Mouse (Mus musculus) embryonic facial prominence, embryonic 15.5 days (tissue): Measurements from ENCODE around the gene H2-Ke6. TPM values are rescaled to one million over a fixed set of nuclear protein-coding genes. Genes with fewer than 3 reads are reported as not detected.
A peak's percentile ranks its signal among the peaks of the same experiment; 100 is the strongest.

Experiments used
- ATAC-seq: fragments of 200-750 bp; cut with Nextera tagmentation; 2 replicates; pipeline ENCODE4 v1.8.0; 2017; ENCODE audit warnings: low read depth, moderate TSS enrichment; ENCODE audit not compliant: insufficient number of reproducible peaks, low FRiP score, low TSS enrichment
- H3K27ac ChIP-seq: fragments of 300-500 bp; sonication (generic); replicated peaks from 2 replicates; pipeline ENCODE4 v1.5.1; 2015; ENCODE audit warnings: mild to moderate bottlenecking, inconsistent platforms
- H3K27me3 ChIP-seq: fragments of 300-500 bp; sonication (generic); 2 replicates; pipeline ENCODE4 v1.6.1; 2015; ENCODE audit warnings: inconsistent platforms
- H3K36me3 ChIP-seq: fragments of 300-500 bp; sonication (generic); 2 replicates; pipeline ENCODE4 v1.6.1; 2015; ENCODE audit warnings: mild to moderate bottlenecking, inconsistent platforms
- H3K4me1 ChIP-seq: fragments of 300-500 bp; sonication (generic); 2 replicates; pipeline ENCODE4 v1.6.1; 2015; ENCODE audit warnings: inconsistent platforms
- H3K4me2 ChIP-seq: fragments of 300-500 bp; sonication (generic); replicated peaks from 2 replicates; pipeline ENCODE4 v1.6.1; 2015; ENCODE audit warnings: mild to moderate bottlenecking, inconsistent platforms
- H3K4me3 ChIP-seq: fragments of 300-500 bp; sonication (generic); replicated peaks from 2 replicates; pipeline ENCODE4 v1.5.1; 2015; ENCODE audit warnings: mild to moderate bottlenecking, inconsistent platforms
- H3K9ac ChIP-seq: fragments of 300-500 bp; sonication (generic); 2 replicates; pipeline ENCODE4 v1.6.1; 2015; ENCODE audit warnings: inconsistent platforms
- H3K9me3 ChIP-seq: fragments of 300-500 bp; sonication (generic); replicated peaks from 2 replicates; pipeline ENCODE4 v1.6.1; 2016; ENCODE audit warnings: inconsistent platforms
- WGBS: fragments of 180-500 bp; shearing (Covaris S2); methylation state at CpG from one replicate; pipeline ENCODE4 v1.1.7; 2015; 5-methylcytosine and 5-hydroxymethylcytosine counted together
- polyA plus RNA-seq: library from polyadenylated mRNA; unstranded; fragments of >200 nt; fragmentation: Nextera tagmentation; extraction: Ambion mirVana; gene quantifications from 2 replicates; pipeline ENCODE4 v1.2.1, GENCODE M21; 2015

The H2-Ke6 gene
- polyA plus RNA-seq: 54.1 and 57.4 TPM in 2 replicates

GRCm38 (mm10) chr17:34027656-34028223, at the start of gene H2-Ke6:
H2-Ke6 (minus strand) TSS chr17:34028060.
- peak within 1 kb of the TSS; percentile 98 for H3K4me2 ChIP-seq
- peak; percentile 80 for ATAC-seq
- H3K27ac ChIP-seq: peak within 1 kb of the TSS; percentile 79
- H3K4me1 ChIP-seq: peaks cover 67% of the 10 kb centered on the region
- peak within 1 kb of the TSS; percentile 64 for H3K4me3 ChIP-seq
- H3K27me3 ChIP-seq: no peaks in the 10 kb centered on the region
- peaks cover 25% of the 10 kb centered on the region for H3K36me3 ChIP-seq
- no peaks in the 10 kb centered on the region for H3K9me3 ChIP-seq
- under 1% methylated on average over 49 of the region's 49 CpGs for WGBS
- peak within 1 kb of the TSS; percentile 47 for H3K9ac ChIP-seq

- 1% methylated on average over 9 of the region's 9 CpGs for WGBS
Measured at GRCm38 (mm10) chr17:34077549-34077948, 49.7 kb upstream of the H2-Ke6 start.

GRCm38 (mm10) chr17:34075271-34075670, 47.4 kb upstream of the H2-Ke6 start:
- no peak for ATAC-seq
- no peak overlapping the region for H3K4me3 ChIP-seq
- no peak overlapping the region for H3K27ac ChIP-seq
- H3K27me3 ChIP-seq: peaks cover 19% of the 10 kb centered on the region
- H3K9me3 ChIP-seq: no peaks in the 10 kb centered on the region
- no peaks in the 10 kb centered on the region for H3K4me1 ChIP-seq
- no peaks in the 10 kb centered on the region for H3K36me3 ChIP-seq
- no peak overlapping the region for H3K9ac ChIP-seq
- H3K4me2 ChIP-seq: no peak overlapping the region
- WGBS: 36% methylated on average over 7 of the region's 7 CpGs

More at GRCm38 (mm10) chr17:34077549-34077948, 49.7 kb upstream of the H2-Ke6 start:
- Histone ChIP-seq H3K9ac (no peak overlapping the region), H3K27ac (no peak overlapping the region), H3K4me1 (no peaks in the 10 kb centered on the region), H3K9me3 (no peaks in the 10 kb centered on the region), H3K36me3 (no peaks in the 10 kb centered on the region), H3K4me2 (no peak overlapping the region), H3K27me3 (peaks cover 19% of the 10 kb centered on the region), H3K4me3 (no peak overlapping the region)
- no peak for ATAC-seq

GRCm38 (mm10) chr17:34072091-34072490, 44.2 kb upstream of the H2-Ke6 start:
- H3K27ac ChIP-seq: no peak overlapping the region
- H3K9me3 ChIP-seq: no peaks in the 10 kb centered on the region
- no peak overlapping the region for H3K9ac ChIP-seq
- no peaks in the 10 kb centered on the region for H3K4me1 ChIP-seq
- H3K4me3 ChIP-seq: no peak overlapping the region
- H3K4me2 ChIP-seq: no peak overlapping the region
- H3K27me3 ChIP-seq: peaks cover 14% of the 10 kb centered on the region
- ATAC-seq: no peak
- no peaks in the 10 kb centered on the region for H3K36me3 ChIP-seq
- WGBS: 60% methylated on average over 5 of the region's 5 CpGs

GRCm38 (mm10) chr17:34068864-34069263, 41.0 kb upstream of the H2-Ke6 start:
- Histone ChIP-seq H3K9ac (no peak overlapping the region), H3K27ac (no peak overlapping the region), H3K4me1 (no peaks in the 10 kb centered on the region), H3K4me3 (no peak overlapping the region), H3K27me3 (no peaks in the 10 kb centered on the region), H3K4me2 (no peak overlapping the region), H3K36me3 (no peaks in the 10 kb centered on the region), H3K9me3 (no peaks in the 10 kb centered on the region)
- WGBS: 50% methylated on average over 3 of the region's 3 CpGs
- peak; percentile 53; the same call in 1 of the 2 replicates for ATAC-seq

GRCm38 (mm10) chr17:34057224-34057623, 29.4 kb upstream of the H2-Ke6 start:
- no peak overlapping the region for H3K4me3 ChIP-seq
- no peaks in the 10 kb centered on the region for H3K4me1 ChIP-seq
- no peaks in the 10 kb centered on the region for H3K27me3 ChIP-seq
- no peak for ATAC-seq
- no peak overlapping the region for H3K4me2 ChIP-seq
- WGBS: 78% methylated on average over 7 of the region's 7 CpGs
- H3K27ac ChIP-seq: no peak overlapping the region
- H3K9ac ChIP-seq: no peak overlapping the region
- no peaks in the 10 kb centered on the region for H3K9me3 ChIP-seq
- no peaks in the 10 kb centered on the region for H3K36me3 ChIP-seq

- no peak overlapping the region for H3K4me2 ChIP-seq
- 91% methylated on average over 5 of the region's 5 CpGs for WGBS
- no peaks in the 10 kb centered on the region for H3K36me3 ChIP-seq
- no peaks in the 10 kb centered on the region for H3K4me1 ChIP-seq
- ATAC-seq: no peak
- no peak overlapping the region for H3K9ac ChIP-seq
- H3K4me3 ChIP-seq: no peak overlapping the region
- H3K27ac ChIP-seq: no peak overlapping the region
- 0 out of 2 replicates have a peak, but pooled peaks cover under 1% of the 10 kb centered on the region for H3K27me3 ChIP-seq
- H3K9me3 ChIP-seq: no peaks in the 10 kb centered on the region
Measured at GRCm38 (mm10) chr17:34047404-34048050, 19.7 kb upstream of the H2-Ke6 start.

- Histone ChIP-seq H3K4me1 (0 out of 2 replicates have a peak, but pooled peaks cover 5% of the 10 kb centered on the region), H3K9ac (no peak overlapping the region), H3K4me2 (no peak overlapping the region), H3K4me3 (no peak overlapping the region), H3K27ac (no peak overlapping the region), H3K9me3 (no peaks in the 10 kb centered on the region), H3K36me3 (no peaks in the 10 kb centered on the region), H3K27me3 (peaks cover 13% of the 10 kb centered on the region; the same call in 1 of the 2 replicates)
- 77% methylated on average over 14 of the region's 14 CpGs for WGBS
- no peak for ATAC-seq
Measured at GRCm38 (mm10) chr17:34045941-34046340, 18.1 kb upstream of the H2-Ke6 start.

- Histone ChIP-seq H3K36me3 (peaks cover 28% of the 10 kb centered on the region), H3K4me2 (peak overlapping the region; percentile 44; the same call in 1 of the 2 replicates), H3K27me3 (peaks cover 38% of the 10 kb centered on the region), H3K9me3 (no peaks in the 10 kb centered on the region), H3K9ac (peak overlapping the region; percentile 31; the same call in 1 of the 2 replicates), H3K4me3 (peak overlapping the region; percentile 33), H3K27ac (peak overlapping the region; percentile 44), H3K4me1 (peaks cover 30% of the 10 kb centered on the region)
- no peak for ATAC-seq
- 17% methylated on average over 17 of the region's 17 CpGs for WGBS
Measured at GRCm38 (mm10) chr17:34039562-34040450, 11.9 kb upstream of the H2-Ke6 start.

GRCm38 (mm10) chr17:34038878-34039561, 11.2 kb upstream of the H2-Ke6 start, which contains the start of gene Col11a2:
Col11a2 (plus strand) TSS chr17:34039437.
- peak within 1 kb of the TSS; percentile 31; the same call in 1 of the 2 replicates for H3K9ac ChIP-seq
- peak within 1 kb of the TSS; percentile 44 for H3K27ac ChIP-seq

More at GRCm38 (mm10) chr17:34038878-34039561, 11.2 kb upstream of the H2-Ke6 start, which contains the start of gene Col11a2:
- peaks cover 33% of the 10 kb centered on the region for H3K4me1 ChIP-seq
- peak within 1 kb of the TSS; percentile 44 for H3K4me2 ChIP-seq
- 8% methylated on average over 28 of the region's 28 CpGs for WGBS
- ATAC-seq: peak; percentile 79
- peaks cover 38% of the 10 kb centered on the region for H3K27me3 ChIP-seq
- H3K9me3 ChIP-seq: no peaks in the 10 kb centered on the region
- peaks cover 34% of the 10 kb centered on the region for H3K36me3 ChIP-seq
- peak within 1 kb of the TSS; percentile 33 for H3K4me3 ChIP-seq
